Mouse (Mus musculus): Measurements from ENCODE around the gene Klhl42. TPM values are rescaled to one million over a fixed set of nuclear protein-coding genes. Genes with fewer than 3 reads are reported as not detected.

The Klhl42 gene
- polyA plus RNA-seq, 1 experiment from 2014 or later: 9.0 TPM

DNA sequence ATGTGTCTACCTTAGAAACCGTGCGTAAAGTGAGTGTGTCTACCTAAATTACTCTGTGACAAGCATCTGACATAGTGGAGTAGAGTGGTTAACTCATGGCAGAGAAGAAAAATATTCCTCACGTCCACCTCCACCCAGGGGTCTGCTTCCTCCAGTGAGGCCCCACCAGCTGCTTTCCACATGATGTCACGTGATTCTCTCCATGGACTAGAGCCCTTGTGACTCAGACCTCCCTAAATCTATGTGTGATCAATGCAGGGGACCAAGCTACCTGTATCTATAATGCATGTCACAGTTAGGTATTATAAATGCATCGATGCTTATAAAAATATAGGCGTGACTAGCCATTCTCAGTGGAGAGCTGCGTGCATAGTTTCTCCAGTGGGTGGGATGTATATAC lies 3.6 kb downstream of the Klhl42 start:
- H3K27ac ChIP-seq (ENCODE audit: low read depth, low read length): no peak overlapping the region
- DNase-seq (ENCODE audit: low spot score) (no peak), ATAC-seq (ENCODE audit: low FRiP score) (no peak)
- no peaks in the 10 kb centered on the region for H3K9me3 ChIP-seq (ENCODE audit: control insufficient read depth, low read length)
- no peak overlapping the region for H3K9ac ChIP-seq (ENCODE audit: low read depth, low read length)
- no peaks in the 10 kb centered on the region for H3K36me3 ChIP-seq (ENCODE audit: control insufficient read depth, insufficient read depth, low read length)
- no peak overlapping the region for H3K4me2 ChIP-seq (replicated peaks; ENCODE audit: low read depth, low read length)
- 80% methylated on average over 7 of the region's 7 CpGs for WGBS
- H3K4me1 ChIP-seq (replicated peaks; ENCODE audit: control insufficient read depth, insufficient read depth, low read length): 0 out of 2 replicates have a peak, but pooled peaks cover 2% of the 10 kb centered on the region
- no peak overlapping the region for H3K4me3 ChIP-seq (ENCODE audit: low read depth, low read length)
- H3K27me3 ChIP-seq (ENCODE audit: control insufficient read depth, insufficient read depth, low read length): no peaks in the 10 kb centered on the region

DNA sequence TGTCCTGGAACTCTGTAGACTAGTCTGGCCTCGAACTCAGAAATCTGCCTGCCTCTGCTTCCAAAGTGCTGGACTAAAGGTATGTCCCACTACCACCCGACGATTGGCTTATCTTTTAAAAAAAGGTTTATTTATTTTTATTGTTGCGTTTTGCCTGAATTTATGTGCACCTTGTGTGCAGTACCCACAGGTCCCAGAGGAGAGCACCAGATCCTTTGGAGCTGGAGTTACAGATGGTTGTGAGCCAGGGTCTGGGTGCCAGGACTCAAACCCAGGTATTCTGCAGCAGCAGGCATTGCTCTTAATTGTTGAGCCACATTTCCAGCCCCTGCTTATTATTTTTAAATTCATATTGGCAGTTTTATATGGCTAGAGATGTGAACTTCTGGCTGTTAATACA lies 4.9 kb downstream of the Klhl42 start:
- no peaks in the 10 kb centered on the region for H3K27me3 ChIP-seq (ENCODE audit: control insufficient read depth, insufficient read depth, low read length)
- no peaks in the 10 kb centered on the region for H3K9me3 ChIP-seq (ENCODE audit: control insufficient read depth, low read length)
- H3K36me3 ChIP-seq (ENCODE audit: control insufficient read depth, insufficient read depth, low read length): no peaks in the 10 kb centered on the region
- DNase-seq (ENCODE audit: low spot score) (no peak), ATAC-seq (ENCODE audit: low FRiP score) (no peak)
- no peak overlapping the region for H3K4me2 ChIP-seq (replicated peaks; ENCODE audit: low read depth, low read length)
- 0 out of 2 replicates have a peak, but pooled peaks cover 2% of the 10 kb centered on the region for H3K4me1 ChIP-seq (replicated peaks; ENCODE audit: control insufficient read depth, insufficient read depth, low read length)
- H3K27ac ChIP-seq (ENCODE audit: low read depth, low read length): no peak overlapping the region
- no peak overlapping the region for H3K4me3 ChIP-seq (ENCODE audit: low read depth, low read length)
- WGBS: 95% methylated on average over 4 of the region's 4 CpGs
- no peak overlapping the region for H3K9ac ChIP-seq (ENCODE audit: low read depth, low read length)

DNA sequence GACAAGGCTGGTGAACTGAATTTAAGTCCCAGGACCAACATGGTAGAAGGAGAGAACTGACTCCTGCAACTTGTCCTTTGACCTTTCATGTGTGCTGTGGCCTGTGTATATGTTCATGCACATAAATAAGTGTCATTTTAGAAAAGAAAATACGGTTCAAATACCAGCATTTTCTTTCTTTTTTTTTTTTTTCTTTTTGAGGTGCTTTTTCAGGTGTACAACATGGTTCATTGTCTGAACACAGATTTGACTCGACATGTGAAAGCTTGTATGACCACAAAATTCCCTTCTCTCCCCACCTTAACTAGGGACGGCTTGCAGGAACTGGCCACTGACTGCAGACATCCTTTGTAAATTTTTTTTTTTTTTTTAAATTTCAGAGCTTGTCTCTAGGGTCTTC lies 5.8 kb downstream of the Klhl42 start:
- WGBS: 75% methylated on average over 3 of the region's 3 CpGs
- no peak overlapping the region for H3K4me3 ChIP-seq (ENCODE audit: low read depth, low read length)
- no peaks in the 10 kb centered on the region for H3K36me3 ChIP-seq (ENCODE audit: control insufficient read depth, insufficient read depth, low read length)
- H3K9me3 ChIP-seq (ENCODE audit: control insufficient read depth, low read length): no peaks in the 10 kb centered on the region
- no peaks in the 10 kb centered on the region for H3K27me3 ChIP-seq (ENCODE audit: control insufficient read depth, insufficient read depth, low read length)
- no peak for ATAC-seq (ENCODE audit: low FRiP score)
- DNase-seq (ENCODE audit: low spot score): no peak
- no peak overlapping the region for H3K9ac ChIP-seq (ENCODE audit: low read depth, low read length)
- H3K27ac ChIP-seq (ENCODE audit: low read depth, low read length): no peak overlapping the region
- no peak overlapping the region for H3K4me2 ChIP-seq (replicated peaks; ENCODE audit: low read depth, low read length)
- H3K4me1 ChIP-seq (replicated peaks; ENCODE audit: control insufficient read depth, insufficient read depth, low read length): 0 out of 2 replicates have a peak, but pooled peaks cover 2% of the 10 kb centered on the region

DNA sequence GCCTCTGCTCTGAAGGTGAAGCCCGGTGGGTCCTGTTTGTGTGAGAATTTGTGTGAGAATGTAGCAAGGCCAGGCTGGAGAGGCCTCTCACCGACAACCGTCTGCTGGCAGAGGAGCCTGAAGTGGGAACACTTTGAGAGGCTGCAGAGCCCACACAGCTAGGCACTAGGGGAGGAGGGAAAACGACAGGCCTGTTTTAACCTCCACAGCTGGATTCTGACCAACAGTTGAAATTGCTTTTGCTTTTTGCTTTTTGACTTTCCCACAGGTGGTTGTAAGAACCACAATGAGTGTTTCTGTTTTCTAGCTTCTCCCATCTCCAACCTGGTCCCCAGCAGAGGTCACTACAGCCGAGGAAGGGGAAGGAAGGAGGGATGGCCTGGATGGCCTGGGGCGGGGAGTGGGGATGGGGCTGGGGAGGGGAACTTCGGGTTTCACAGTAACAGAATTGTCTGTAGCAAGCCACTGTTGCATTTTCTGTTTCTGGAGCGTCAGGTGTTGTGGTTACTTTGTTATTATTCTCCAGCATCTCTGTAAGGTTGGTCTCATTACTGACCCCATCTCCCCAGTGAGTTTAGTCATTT lies 6.3 kb downstream of the Klhl42 start:
- no peak for DNase-seq (ENCODE audit: low spot score)
- H3K4me1 ChIP-seq (replicated peaks; ENCODE audit: control insufficient read depth, insufficient read depth, low read length): 0 out of 2 replicates have a peak, but pooled peaks cover 2% of the 10 kb centered on the region
- H3K4me2 ChIP-seq (replicated peaks; ENCODE audit: low read depth, low read length): no peak overlapping the region
- H3K9ac ChIP-seq (ENCODE audit: low read depth, low read length): no peak overlapping the region
- 53% methylated on average over 8 of the region's 8 CpGs for WGBS
- no peak overlapping the region for H3K4me3 ChIP-seq (ENCODE audit: low read depth, low read length)
- no peaks in the 10 kb centered on the region for H3K9me3 ChIP-seq (ENCODE audit: control insufficient read depth, low read length)
- H3K27me3 ChIP-seq (ENCODE audit: control insufficient read depth, insufficient read depth, low read length): no peaks in the 10 kb centered on the region
- H3K36me3 ChIP-seq (ENCODE audit: control insufficient read depth, insufficient read depth, low read length): no peaks in the 10 kb centered on the region
- no peak for ATAC-seq (ENCODE audit: low FRiP score)
- H3K27ac ChIP-seq (ENCODE audit: low read depth, low read length): no peak overlapping the region

DNA sequence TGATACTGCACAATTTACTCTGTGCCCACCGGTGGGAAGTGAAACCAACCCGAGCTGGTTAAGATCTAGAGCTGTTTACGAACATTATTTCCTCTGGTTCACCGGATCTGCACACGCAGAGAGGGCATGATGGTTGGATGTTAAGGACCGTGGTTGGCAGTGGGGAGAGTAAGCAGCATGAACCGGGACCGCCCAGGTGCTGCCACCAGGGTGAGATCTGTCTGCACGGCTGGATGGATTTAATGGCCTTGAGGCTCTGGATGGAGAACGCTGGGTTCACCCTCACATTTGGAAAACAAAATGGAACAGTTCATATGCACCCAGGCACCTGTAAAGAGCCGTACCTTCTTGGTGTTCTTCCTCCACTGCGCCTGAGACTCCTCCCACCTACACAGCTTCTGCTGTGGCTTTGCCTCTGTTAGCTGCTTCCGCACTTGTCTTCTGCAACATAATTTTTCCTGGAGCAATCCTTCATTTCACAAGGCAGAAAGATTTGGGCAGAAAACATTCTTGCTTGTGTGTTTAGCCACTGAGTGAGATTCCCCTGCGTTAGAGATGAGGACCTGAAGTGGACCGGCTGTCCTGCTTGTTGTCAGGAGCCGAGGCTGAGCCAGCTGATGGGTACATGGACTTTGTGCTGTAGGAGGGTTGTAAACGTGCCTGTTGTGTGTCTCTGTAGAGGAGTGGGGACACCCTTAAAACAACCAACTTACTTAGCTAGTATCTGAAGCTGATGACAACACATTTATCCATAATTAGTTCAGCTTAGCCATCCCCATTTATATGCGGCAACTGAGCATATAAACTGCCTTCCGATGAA lies 8.5 kb downstream of the Klhl42 start:
- H3K4me3 ChIP-seq (ENCODE audit: low read depth, low read length): no peak overlapping the region
- no peaks in the 10 kb centered on the region for H3K27me3 ChIP-seq (ENCODE audit: control insufficient read depth, insufficient read depth, low read length)
- H3K9me3 ChIP-seq (ENCODE audit: control insufficient read depth, low read length): no peaks in the 10 kb centered on the region
- ATAC-seq (ENCODE audit: low FRiP score) (no peak), DNase-seq (ENCODE audit: low spot score) (no peak)
- H3K36me3 ChIP-seq (ENCODE audit: control insufficient read depth, insufficient read depth, low read length): no peaks in the 10 kb centered on the region
- no peaks in the 10 kb centered on the region for H3K4me1 ChIP-seq (replicated peaks; ENCODE audit: control insufficient read depth, insufficient read depth, low read length)
- H3K4me2 ChIP-seq (replicated peaks; ENCODE audit: low read depth, low read length): no peak overlapping the region
- no peak overlapping the region for H3K9ac ChIP-seq (ENCODE audit: low read depth, low read length)
- WGBS: 82% methylated on average over 19 of the region's 19 CpGs
- no peak overlapping the region for H3K27ac ChIP-seq (ENCODE audit: low read depth, low read length)

DNA sequence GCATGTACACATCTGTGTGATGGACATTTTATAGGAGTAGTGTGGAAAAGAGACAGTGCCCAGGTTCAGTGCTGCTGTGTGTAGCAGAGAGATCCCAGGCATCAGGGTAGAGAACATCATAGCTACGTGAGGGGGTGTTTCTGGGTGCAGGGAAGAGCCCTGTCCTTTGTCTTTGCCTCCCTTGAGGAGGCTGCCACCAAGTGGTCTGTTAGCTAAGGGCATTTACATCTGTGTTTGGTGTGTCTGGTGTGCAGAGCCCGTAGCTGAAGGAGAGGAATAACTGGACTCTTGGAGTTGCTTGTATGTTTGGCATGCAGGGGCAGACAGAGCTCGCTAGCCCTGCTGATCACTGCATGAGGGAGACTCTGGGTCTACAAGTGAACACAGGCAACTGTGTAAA lies 11.1 kb downstream of the Klhl42 start:
- no peaks in the 10 kb centered on the region for H3K4me1 ChIP-seq (replicated peaks; ENCODE audit: control insufficient read depth, insufficient read depth, low read length)
- no peak overlapping the region for H3K9ac ChIP-seq (ENCODE audit: low read depth, low read length)
- no peak overlapping the region for H3K27ac ChIP-seq (ENCODE audit: low read depth, low read length)
- no peak overlapping the region for H3K4me2 ChIP-seq (replicated peaks; ENCODE audit: low read depth, low read length)
- WGBS: 84% methylated on average over 3 of the region's 3 CpGs
- H3K27me3 ChIP-seq (ENCODE audit: control insufficient read depth, insufficient read depth, low read length): no peaks in the 10 kb centered on the region
- no peak for DNase-seq (ENCODE audit: low spot score)
- no peaks in the 10 kb centered on the region; the same call in 1 of the 2 replicates for H3K36me3 ChIP-seq (ENCODE audit: control insufficient read depth, insufficient read depth, low read length)
- ATAC-seq (ENCODE audit: low FRiP score): no peak
- H3K4me3 ChIP-seq (ENCODE audit: low read depth, low read length): no peak overlapping the region
- H3K9me3 ChIP-seq (ENCODE audit: control insufficient read depth, low read length): no peaks in the 10 kb centered on the region

DNA sequence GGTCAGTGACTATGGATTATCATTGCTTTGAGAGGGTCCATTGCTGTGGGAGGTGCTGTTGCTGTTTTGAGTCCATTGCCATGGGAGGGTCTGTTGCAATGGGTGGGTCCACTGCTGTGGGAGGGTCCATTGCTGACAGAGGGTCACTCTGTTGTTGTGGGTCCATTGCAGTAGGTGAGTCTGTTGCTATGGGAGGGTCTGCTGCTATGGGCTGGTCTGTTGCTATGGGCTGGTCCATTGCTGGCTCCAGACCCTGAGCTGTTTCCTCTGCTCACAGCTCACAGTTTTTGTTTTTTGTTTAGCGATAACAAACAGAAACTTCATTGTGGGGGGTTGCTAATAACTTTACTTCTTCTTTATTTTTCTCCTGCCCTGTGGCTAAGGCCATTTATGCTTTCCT lies 14.3 kb downstream of the Klhl42 start:
- 100% methylated on average over 1 of the region's 1 CpGs for WGBS
- no peak for ATAC-seq (ENCODE audit: low FRiP score)
- H3K9me3 ChIP-seq (ENCODE audit: control insufficient read depth, low read length): no peaks in the 10 kb centered on the region
- H3K4me3 ChIP-seq (ENCODE audit: low read depth, low read length): no peak overlapping the region
- H3K27me3 ChIP-seq (ENCODE audit: control insufficient read depth, insufficient read depth, low read length): no peaks in the 10 kb centered on the region
- H3K36me3 ChIP-seq (ENCODE audit: control insufficient read depth, insufficient read depth, low read length): peaks cover 3% of the 10 kb centered on the region; the same call in 1 of the 2 replicates
- H3K4me1 ChIP-seq (replicated peaks; ENCODE audit: control insufficient read depth, insufficient read depth, low read length): no peaks in the 10 kb centered on the region
- no peak overlapping the region for H3K4me2 ChIP-seq (replicated peaks; ENCODE audit: low read depth, low read length)
- H3K9ac ChIP-seq (ENCODE audit: low read depth, low read length): no peak overlapping the region
- no peak for DNase-seq (ENCODE audit: low spot score)
- H3K27ac ChIP-seq (ENCODE audit: low read depth, low read length): no peak overlapping the region

DNA sequence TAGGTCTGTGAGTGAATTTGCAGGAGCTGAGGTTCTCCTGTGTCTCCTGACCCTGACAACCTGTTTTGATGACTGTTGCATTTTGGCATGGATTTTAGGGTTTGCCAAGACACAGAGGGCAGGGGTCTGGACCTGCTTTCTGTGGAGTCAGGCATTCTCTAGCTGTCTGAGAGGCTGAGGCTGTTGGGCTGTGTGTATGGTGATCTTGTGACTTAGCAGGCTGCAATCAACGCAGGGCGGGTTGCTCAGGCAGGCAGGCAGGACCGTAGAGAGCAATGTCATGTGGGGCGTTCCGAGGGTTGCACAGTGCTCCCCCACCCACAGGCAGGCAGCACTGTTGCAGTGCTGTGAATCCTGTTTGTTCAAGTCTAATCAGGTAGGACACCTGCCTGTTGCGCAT lies 15.5 kb downstream of the Klhl42 start:
- H3K9ac ChIP-seq (ENCODE audit: low read depth, low read length): no peak overlapping the region
- no peak overlapping the region for H3K4me3 ChIP-seq (ENCODE audit: low read depth, low read length)
- H3K9me3 ChIP-seq (ENCODE audit: control insufficient read depth, low read length): no peaks in the 10 kb centered on the region
- H3K4me2 ChIP-seq (replicated peaks; ENCODE audit: low read depth, low read length): no peak overlapping the region
- no peak overlapping the region for H3K27ac ChIP-seq (ENCODE audit: low read depth, low read length)
- H3K4me1 ChIP-seq (replicated peaks; ENCODE audit: control insufficient read depth, insufficient read depth, low read length): no peaks in the 10 kb centered on the region
- ATAC-seq (ENCODE audit: low FRiP score): no peak
- DNase-seq (ENCODE audit: low spot score): no peak
- 93% methylated on average over 6 of the region's 6 CpGs for whole genome bisulfite sequencing
- peaks cover 3% of the 10 kb centered on the region; the same call in 1 of the 2 replicates for H3K36me3 ChIP-seq (ENCODE audit: control insufficient read depth, insufficient read depth, low read length)
- H3K27me3 ChIP-seq (ENCODE audit: control insufficient read depth, insufficient read depth, low read length): no peaks in the 10 kb centered on the region

DNA sequence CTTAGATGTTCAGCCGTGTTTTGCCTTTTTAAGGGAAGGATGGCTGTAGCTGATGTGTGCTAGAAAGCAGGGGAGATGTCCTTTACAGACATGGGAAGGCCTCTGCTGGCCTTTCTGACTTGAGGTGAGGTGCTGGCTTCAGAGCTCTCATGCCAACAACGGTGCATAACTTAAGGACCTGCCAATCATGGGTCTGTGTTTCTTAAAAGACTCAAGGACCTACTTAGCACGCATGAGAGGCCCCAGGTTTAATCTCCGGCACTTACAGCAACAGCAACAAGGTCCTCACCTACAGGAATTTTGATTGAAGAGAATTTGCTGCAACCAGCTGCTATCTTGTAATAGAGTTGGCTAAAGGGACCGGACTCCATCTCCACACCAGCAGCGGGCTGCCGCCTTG lies 18.1 kb downstream of the Klhl42 start:
- WGBS: 82% methylated on average over 7 of the region's 7 CpGs
- Histone ChIP-seq H3K4me2 (replicated peaks; ENCODE audit: low read depth, low read length) (no peak overlapping the region), H3K36me3 (ENCODE audit: control insufficient read depth, insufficient read depth, low read length) (peaks cover 3% of the 10 kb centered on the region; the same call in 1 of the 2 replicates), H3K9ac (ENCODE audit: low read depth, low read length) (no peak overlapping the region), H3K4me3 (ENCODE audit: low read depth, low read length) (no peak overlapping the region), H3K27me3 (ENCODE audit: control insufficient read depth, insufficient read depth, low read length) (no peaks in the 10 kb centered on the region), H3K27ac (ENCODE audit: low read depth, low read length) (no peak overlapping the region), H3K9me3 (ENCODE audit: control insufficient read depth, low read length) (no peaks in the 10 kb centered on the region), H3K4me1 (replicated peaks; ENCODE audit: control insufficient read depth, insufficient read depth, low read length) (no peaks in the 10 kb centered on the region)
- DNase-seq (ENCODE audit: low spot score) (no peak), ATAC-seq (ENCODE audit: low FRiP score) (no peak)
